Mouse (Mus musculus) hindbrain, embryonic 15.5 days (tissue): ENCODE measurements around the gene Ccnt2. TPM values are rescaled to one million over a fixed set of nuclear protein-coding genes. Genes with fewer than 3 reads are reported as not detected.
"Not testable (repeated sequence)": the region's sequence is repeated elsewhere in the genome, so short reads cannot be mapped to it uniquely, and the experiment has no call there.

Experiments
- ATAC-seq: fragments of 200-750 bp; cut with Nextera tagmentation; 2 replicates; pipeline ENCODE4 v1.8.0; 2017; ENCODE audit warnings: low read depth, moderate number of reproducible peaks, moderate TSS enrichment; ENCODE audit not compliant: low FRiP score
- H3K27ac ChIP-seq: fragments of 300-500 bp; sonication (generic); replicated peaks from 2 replicates; pipeline ENCODE4 v1.5.1; 2015; ENCODE audit warnings: mild to moderate bottlenecking, inconsistent platforms
- H3K27me3 ChIP-seq: fragments of 300-500 bp; sonication (generic); 2 replicates; pipeline ENCODE4 v1.6.1; 2015; ENCODE audit warnings: control low read depth, inconsistent platforms
- H3K36me3 ChIP-seq: fragments of 300-500 bp; sonication (generic); 2 replicates; pipeline ENCODE4 v1.6.1; 2015; ENCODE audit warnings: control low read depth, inconsistent platforms
- H3K4me1 ChIP-seq: fragments of 300-500 bp; sonication (generic); replicated peaks from 2 replicates; pipeline ENCODE4 v1.6.1; 2015; ENCODE audit warnings: control low read depth, inconsistent platforms
- H3K4me2 ChIP-seq: fragments of 300-500 bp; sonication (generic); 2 replicates; pipeline ENCODE4 v1.6.1; 2015; ENCODE audit warnings: moderate library complexity, mild to moderate bottlenecking, inconsistent platforms
- H3K4me3 ChIP-seq: fragments of 300-500 bp; sonication (generic); 2 replicates; pipeline ENCODE4 v1.5.1; 2015; ENCODE audit warnings: mild to moderate bottlenecking, inconsistent platforms
- H3K9ac ChIP-seq: fragments of 300-500 bp; sonication (generic); 2 replicates; pipeline ENCODE4 v1.6.1; 2015; ENCODE audit warnings: inconsistent platforms
- H3K9me3 ChIP-seq: fragments of 300-500 bp; sonication (generic); 2 replicates; pipeline ENCODE4 v1.6.1; 2016; ENCODE audit warnings: control low read depth, inconsistent platforms
- WGBS: fragments of 180-500 bp; shearing (Covaris S2); methylation state at CpG from one replicate; pipeline ENCODE4 v1.1.7; 2015; 5-methylcytosine and 5-hydroxymethylcytosine counted together
- polyA plus RNA-seq: library from polyadenylated mRNA; unstranded; fragments of >200 nt; fragmentation: Nextera tagmentation; extraction: Ambion mirVana; gene quantifications from 2 replicates; pipeline ENCODE4 v1.2.1, GENCODE M21; 2015

Ccnt2 gene
- 84.5 and 86.7 TPM in 2 replicates for polyA plus RNA-seq

GRCm38 (mm10) chr1:127773803-127774500 is at the start of gene Ccnt2:
Gene Ccnt2, plus strand, starts transcription at chr1:127774164.
- H3K36me3 ChIP-seq = no peaks in the 10 kb centered on the region
- peak within 1 kb of the TSS; percentile 92 for H3K27ac ChIP-seq
- H3K9me3 ChIP-seq = no peaks in the 10 kb centered on the region
- H3K9ac ChIP-seq = peak within 1 kb of the TSS; percentile 89
- peak; percentile 99 for ATAC-seq
- H3K27me3 ChIP-seq = no peaks in the 10 kb centered on the region
- peak within 1 kb of the TSS; percentile 92 for H3K4me3 ChIP-seq
- H3K4me2 ChIP-seq = peak within 1 kb of the TSS; percentile 67
- H3K4me1 ChIP-seq = peaks cover 35% of the 10 kb centered on the region
- under 1% methylated on average over 63 of the region's 63 CpGs for WGBS

- no peaks in the 10 kb centered on the region for H3K27me3 ChIP-seq
- H3K36me3 ChIP-seq = no peaks in the 10 kb centered on the region
- no peak within 1 kb of the TSS for H3K9ac ChIP-seq
- H3K27ac ChIP-seq = no peak within 1 kb of the TSS
- H3K9me3 ChIP-seq = 0 out of 2 replicates have a peak, but pooled peaks cover 2% of the 10 kb centered on the region
- WGBS = 92% methylated on average over 4 of the region's 4 CpGs
- H3K4me3 ChIP-seq = no peak within 1 kb of the TSS
- no peak for ATAC-seq
- no peaks in the 10 kb centered on the region for H3K4me1 ChIP-seq
- H3K4me2 ChIP-seq = no peak within 1 kb of the TSS
These were observed 44.9 kb upstream of the Ccnt2 start, which contains the start of gene Acmsd for GRCm38 (mm10) chr1:127729096-127729495. Gene Acmsd, plus strand, starts transcription at chr1:127729413.

- Histone ChIP-seq H3K27ac (no peak overlapping the region), H3K9me3 (0 out of 2 replicates have a peak, but pooled peaks cover 2% of the 10 kb centered on the region), H3K27me3 (no peaks in the 10 kb centered on the region), H3K4me3 (no peak overlapping the region), H3K9ac (no peak overlapping the region), H3K4me1 (no peaks in the 10 kb centered on the region), H3K4me2 (no peak overlapping the region), H3K36me3 (no peaks in the 10 kb centered on the region)
- 48% methylated on average over 3 of the region's 3 CpGs for WGBS
- ATAC-seq = no peak
These were observed 42.9 kb upstream of the Ccnt2 start for GRCm38 (mm10) chr1:127731086-127731485.

- H3K27me3 ChIP-seq = no peaks in the 10 kb centered on the region
- no peak for ATAC-seq
- H3K9ac ChIP-seq = no peak overlapping the region
- H3K36me3 ChIP-seq = no peaks in the 10 kb centered on the region
- no peak overlapping the region for H3K4me2 ChIP-seq
- no peaks in the 10 kb centered on the region for H3K4me1 ChIP-seq
- H3K4me3 ChIP-seq = no peak overlapping the region
- WGBS = 86% methylated on average over 3 of the region's 3 CpGs
- H3K9me3 ChIP-seq = 0 out of 2 replicates have a peak, but pooled peaks cover 2% of the 10 kb centered on the region
- no peak overlapping the region for H3K27ac ChIP-seq
These were observed 41.5 kb upstream of the Ccnt2 start for GRCm38 (mm10) chr1:127732435-127732834.

GRCm38 (mm10) chr1:127732841-127733240 is 41.1 kb upstream of the Ccnt2 start:
- Histone ChIP-seq H3K4me2 (no peak overlapping the region), H3K9ac (no peak overlapping the region), H3K4me3 (no peak overlapping the region), H3K27ac (no peak overlapping the region), H3K27me3 (no peaks in the 10 kb centered on the region), H3K9me3 (0 out of 2 replicates have a peak, but pooled peaks cover 2% of the 10 kb centered on the region), H3K36me3 (no peaks in the 10 kb centered on the region), H3K4me1 (no peaks in the 10 kb centered on the region)
- 82% methylated on average over 3 of the region's 3 CpGs for WGBS
- ATAC-seq = no peak

- Histone ChIP-seq H3K9ac (no peak overlapping the region), H3K4me1 (no peaks in the 10 kb centered on the region), H3K4me2 (no peak overlapping the region), H3K4me3 (no peak overlapping the region), H3K27ac (no peak overlapping the region), H3K9me3 (no peaks in the 10 kb centered on the region), H3K36me3 (no peaks in the 10 kb centered on the region), H3K27me3 (no peaks in the 10 kb centered on the region)
- WGBS = 76% methylated on average over 3 of the region's 3 CpGs
- no peak for ATAC-seq
These were observed 38.6 kb upstream of the Ccnt2 start for GRCm38 (mm10) chr1:127735356-127735755.

- 57% methylated on average over 11 of the region's 11 CpGs for WGBS
- Histone ChIP-seq H3K27me3 (no peaks in the 10 kb centered on the region), H3K9me3 (no peaks in the 10 kb centered on the region), H3K4me3 (no peak overlapping the region), H3K9ac (no peak overlapping the region), H3K4me1 (peaks cover 4% of the 10 kb centered on the region; the same call in 1 of the 2 replicates), H3K4me2 (0 out of 2 replicates have a peak overlapping the region, but pooled peaks have one; percentile 5), H3K36me3 (no peaks in the 10 kb centered on the region), H3K27ac (no peak overlapping the region)
- no peak for ATAC-seq
These were observed 23.4 kb upstream of the Ccnt2 start for GRCm38 (mm10) chr1:127750401-127751102.

GRCm38 (mm10) chr1:127755806-127756205 is 18.2 kb upstream of the Ccnt2 start:
- Histone ChIP-seq H3K27ac (no peak overlapping the region), H3K36me3 (no peaks in the 10 kb centered on the region), H3K9ac (no peak overlapping the region), H3K27me3 (no peaks in the 10 kb centered on the region), H3K4me3 (no peak overlapping the region), H3K4me2 (no peak overlapping the region), H3K9me3 (no peaks in the 10 kb centered on the region), H3K4me1 (no peaks in the 10 kb centered on the region)
- ATAC-seq = no peak
- 80% methylated on average over 4 of the region's 4 CpGs for WGBS

- no peak overlapping the region for H3K4me3 ChIP-seq
- no peak overlapping the region for H3K4me2 ChIP-seq
- no peaks in the 10 kb centered on the region for H3K4me1 ChIP-seq
- H3K27ac ChIP-seq = no peak overlapping the region
- ATAC-seq = no peak
- H3K9me3 ChIP-seq = no peaks in the 10 kb centered on the region
- WGBS = 79% methylated on average over 5 of the region's 5 CpGs
- no peaks in the 10 kb centered on the region for H3K27me3 ChIP-seq
- no peak overlapping the region for H3K9ac ChIP-seq
- H3K36me3 ChIP-seq = no peaks in the 10 kb centered on the region
These were observed 17.4 kb upstream of the Ccnt2 start for GRCm38 (mm10) chr1:127756331-127757163.

- WGBS = 92% methylated on average over 3 of the region's 3 CpGs
- not testable (repeated sequence) for H3K27ac ChIP-seq
These were observed 16.8 kb upstream of the Ccnt2 start for GRCm38 (mm10) chr1:127757164-127757545.

GRCm38 (mm10) chr1:127765468-127765867 is 8.5 kb upstream of the Ccnt2 start:
- Histone ChIP-seq H3K27me3 (no peaks in the 10 kb centered on the region), H3K36me3 (no peaks in the 10 kb centered on the region), H3K9me3 (no peaks in the 10 kb centered on the region), H3K4me2 (no peak overlapping the region), H3K4me3 (no peak overlapping the region), H3K27ac (no peak overlapping the region), H3K4me1 (no peaks in the 10 kb centered on the region), H3K9ac (no peak overlapping the region)
- ATAC-seq = no peak
- 60% methylated on average over 2 of the region's 2 CpGs for WGBS

More at GRCm38 (mm10) chr1:127757164-127757545, 16.8 kb upstream of the Ccnt2 start:
- not testable (repeated sequence) for ATAC-seq, H3K9ac ChIP-seq, H3K36me3 ChIP-seq, H3K4me3 ChIP-seq, H3K4me2 ChIP-seq, H3K9me3 ChIP-seq, H3K27me3 ChIP-seq, H3K4me1 ChIP-seq
